Mouse (Mus musculus) splenic B cell, adult 2 months (primary cell): ENCODE results near the gene Hormad1.
A peak's percentile ranks its signal among the peaks of the same experiment; 100 is the strongest.
"Not testable (repeated sequence)": the region's sequence is repeated elsewhere in the genome, so short reads cannot be mapped to it uniquely, and the experiment has no call there.

Experiments
- DNase-seq: peaks from one replicate; pipeline ENCODE4 v3.0.0-alpha.2; 2011; ENCODE audit warnings: low read depth, low spot score
- H3K27me3 ChIP-seq: 2 replicates; pipeline ENCODE4 v1.6.1; 2012; ENCODE audit warnings: mild to moderate bottlenecking, low read length, moderate library complexity, mixed read lengths; ENCODE audit not compliant: control insufficient read depth, poor library complexity, insufficient read depth, severe bottlenecking
- H3K36me3 ChIP-seq: 2 replicates; pipeline ENCODE4 v1.6.1; 2012; ENCODE audit warnings: mild to moderate bottlenecking, low read length, moderate library complexity, mixed read lengths; ENCODE audit not compliant: control insufficient read depth, poor library complexity, insufficient read depth, severe bottlenecking

Gene Hormad1

GRCm38 (mm10) chr3:95534927-95535326 lies 24.6 kb upstream of the Hormad1 start:
- H3K36me3 ChIP-seq = peaks cover 18% of the 10 kb centered on the region
- no peak for DNase-seq
- no peaks in the 10 kb centered on the region for H3K27me3 ChIP-seq

- DNase-seq = no peak
- peaks cover 19% of the 10 kb centered on the region for H3K36me3 ChIP-seq
- H3K27me3 ChIP-seq = no peaks in the 10 kb centered on the region
Measured at GRCm38 (mm10) chr3:95538936-95539335, 20.5 kb upstream of the Hormad1 start.

- Histone ChIP-seq H3K36me3 (peaks cover 19% of the 10 kb centered on the region), H3K27me3 (no peaks in the 10 kb centered on the region)
- no peak for DNase-seq
Measured at GRCm38 (mm10) chr3:95539837-95540236, 19.6 kb upstream of the Hormad1 start.

GRCm38 (mm10) chr3:95541186-95541585 lies 18.3 kb upstream of the Hormad1 start:
- DNase-seq = peak; percentile 64
- not testable (repeated sequence) for H3K27me3 ChIP-seq
- peaks cover 24% of the 10 kb centered on the region for H3K36me3 ChIP-seq

- peaks cover 29% of the 10 kb centered on the region for H3K36me3 ChIP-seq
- DNase-seq = no peak
- no peaks in the 10 kb centered on the region for H3K27me3 ChIP-seq
Measured at GRCm38 (mm10) chr3:95542171-95542570, 17.3 kb upstream of the Hormad1 start.

GRCm38 (mm10) chr3:95542981-95543380 lies 16.5 kb upstream of the Hormad1 start:
- Histone ChIP-seq H3K36me3 (peaks cover 23% of the 10 kb centered on the region), H3K27me3 (no peaks in the 10 kb centered on the region)
- no peak for DNase-seq

- H3K36me3 ChIP-seq = peaks cover 38% of the 10 kb centered on the region
- no peaks in the 10 kb centered on the region for H3K27me3 ChIP-seq
- DNase-seq = no peak
Measured at GRCm38 (mm10) chr3:95550176-95550575, 9.3 kb upstream of the Hormad1 start.

GRCm38 (mm10) chr3:95553986-95554385 lies 5.5 kb upstream of the Hormad1 start:
- peaks cover 23% of the 10 kb centered on the region for H3K36me3 ChIP-seq
- no peak for DNase-seq
- H3K27me3 ChIP-seq = no peaks in the 10 kb centered on the region

GRCm38 (mm10) chr3:95560738-95561137 lies 1.3 kb downstream of the Hormad1 start:
- no peak for DNase-seq
- H3K36me3 ChIP-seq = peaks cover 2% of the 10 kb centered on the region; the same call in 1 of the 2 replicates
- no peaks in the 10 kb centered on the region for H3K27me3 ChIP-seq

GRCm38 (mm10) chr3:95561826-95562225 lies 2.3 kb downstream of the Hormad1 start:
- no peaks in the 10 kb centered on the region for H3K36me3 ChIP-seq
- DNase-seq = no peak
- no peaks in the 10 kb centered on the region for H3K27me3 ChIP-seq

GRCm38 (mm10) chr3:95569585-95569984 lies 10.1 kb downstream of the Hormad1 start:
- Histone ChIP-seq H3K36me3 (no peaks in the 10 kb centered on the region), H3K27me3 (no peaks in the 10 kb centered on the region)
- DNase-seq = no peak

- Histone ChIP-seq H3K27me3 (no peaks in the 10 kb centered on the region), H3K36me3 (peaks cover 5% of the 10 kb centered on the region; the same call in 1 of the 2 replicates)
- DNase-seq = no peak
Measured at GRCm38 (mm10) chr3:95587754-95588603, 28.5 kb downstream of the Hormad1 start.

GRCm38 (mm10) chr3:95588604-95589086 lies 29.2 kb downstream of the Hormad1 start, which contains the start of gene Golph3l:
TSS of gene Golph3l (plus strand) at chr3:95588934.
- peaks cover 5% of the 10 kb centered on the region; the same call in 1 of the 2 replicates for H3K36me3 ChIP-seq
- peak; percentile 97 for DNase-seq
- no peaks in the 10 kb centered on the region for H3K27me3 ChIP-seq

GRCm38 (mm10) chr3:95598734-95599133 lies 39.3 kb downstream of the Hormad1 start:
- H3K36me3 ChIP-seq = peaks cover 6% of the 10 kb centered on the region; the same call in 1 of the 2 replicates
- no peak for DNase-seq
- no peaks in the 10 kb centered on the region for H3K27me3 ChIP-seq

- DNase-seq = no peak
- Histone ChIP-seq H3K27me3 (no peaks in the 10 kb centered on the region), H3K36me3 (peaks cover 2% of the 10 kb centered on the region; the same call in 1 of the 2 replicates)
Measured at GRCm38 (mm10) chr3:95601287-95601686, 41.8 kb downstream of the Hormad1 start.
